Mouse (Mus musculus): ENCODE data around the gene Coq7. TPM values are rescaled to one million over a fixed set of nuclear protein-coding genes. Genes with fewer than 3 reads are reported as not detected.

The Coq7 gene
- total and polyA plus RNA-seq, 2 experiments from 2014 or later = 38.2 to 128 TPM

- peaks cover 31% of the 10 kb centered on the region for H3K27me3 ChIP-seq (ENCODE audit: insufficient read depth, low read length)
- no peak overlapping the region for H3K4me2 ChIP-seq (ENCODE audit: low read depth, low read length, poor library complexity, severe bottlenecking)
- H3K36me3 ChIP-seq (ENCODE audit: insufficient read depth, low read length) = no peaks in the 10 kb centered on the region
- no peak for ATAC-seq (ENCODE audit: low FRiP score)
- no peak overlapping the region for H3K27ac ChIP-seq (ENCODE audit: low read depth, low read length)
- 65% methylated on average over 5 of the region's 5 CpGs for WGBS
- no peak overlapping the region for H3K9ac ChIP-seq (replicated peaks; ENCODE audit: low read length, poor library complexity, severe bottlenecking)
- no peak for TF ChIP-seq CTCF (IDR thresholded peaks at IDR 0.05)
- no peak overlapping the region for H3K4me3 ChIP-seq (ENCODE audit: low read depth, low read length)
- no peak for DNase-seq (ENCODE audit: low spot score)
- peaks cover 6% of the 10 kb centered on the region; the same call in 1 of the 2 replicates for H3K4me1 ChIP-seq (ENCODE audit: insufficient read depth, low read length)
- no peaks in the 10 kb centered on the region for H3K9me3 ChIP-seq (ENCODE audit: low read length)
These were observed 46.2 kb downstream of the Coq7 start for GRCm38 (mm10) chr7:118486917-118487316.

GRCm38 (mm10) chr7:118483996-118484395 lies 49.2 kb downstream of the Coq7 start:
- H3K4me2 ChIP-seq (ENCODE audit: low read depth, low read length, poor library complexity, severe bottlenecking) = no peak overlapping the region
- WGBS = 86% methylated on average over 1 of the region's 1 CpGs
- 0 out of 2 replicates have a peak, but pooled peaks cover 8% of the 10 kb centered on the region for H3K27me3 ChIP-seq (ENCODE audit: insufficient read depth, low read length)
- ATAC-seq (ENCODE audit: low FRiP score) = no peak
- no peak overlapping the region for H3K27ac ChIP-seq (ENCODE audit: low read depth, low read length)
- no peak overlapping the region for H3K4me3 ChIP-seq (ENCODE audit: low read depth, low read length)
- H3K4me1 ChIP-seq (ENCODE audit: insufficient read depth, low read length) = no peaks in the 10 kb centered on the region
- H3K9me3 ChIP-seq (ENCODE audit: low read length) = no peaks in the 10 kb centered on the region
- no peak overlapping the region for H3K9ac ChIP-seq (replicated peaks; ENCODE audit: low read length, poor library complexity, severe bottlenecking)
- no peaks in the 10 kb centered on the region for H3K36me3 ChIP-seq (ENCODE audit: insufficient read depth, low read length)
- no peak for TF ChIP-seq CTCF (IDR thresholded peaks at IDR 0.05)
- DNase-seq (ENCODE audit: low spot score) = no peak

- no peak overlapping the region for H3K4me3 ChIP-seq (ENCODE audit: low read depth, low read length)
- H3K4me1 ChIP-seq (ENCODE audit: insufficient read depth, low read length) = no peaks in the 10 kb centered on the region
- ATAC-seq (ENCODE audit: low FRiP score) (no peak), DNase-seq (ENCODE audit: low spot score) (no peak)
- TF ChIP-seq CTCF (IDR thresholded peaks at IDR 0.05) = no peak
- 88% methylated on average over 2 of the region's 2 CpGs for WGBS
- 0 out of 2 replicates have a peak, but pooled peaks cover 3% of the 10 kb centered on the region for H3K27me3 ChIP-seq (ENCODE audit: insufficient read depth, low read length)
- no peaks in the 10 kb centered on the region for H3K9me3 ChIP-seq (ENCODE audit: low read length)
- H3K9ac ChIP-seq (replicated peaks; ENCODE audit: low read length, poor library complexity, severe bottlenecking) = no peak overlapping the region
- H3K4me2 ChIP-seq (ENCODE audit: low read depth, low read length, poor library complexity, severe bottlenecking) = no peak overlapping the region
- no peaks in the 10 kb centered on the region for H3K36me3 ChIP-seq (ENCODE audit: insufficient read depth, low read length)
- H3K27ac ChIP-seq (ENCODE audit: low read depth, low read length) = no peak overlapping the region
These were observed 51.2 kb downstream of the Coq7 start for GRCm38 (mm10) chr7:118482001-118482400.

GRCm38 (mm10) chr7:118481047-118481810 lies 51.9 kb downstream of the Coq7 start:
- Histone ChIP-seq H3K4me3 (ENCODE audit: low read depth, low read length) (no peak overlapping the region), H3K27me3 (ENCODE audit: insufficient read depth, low read length) (0 out of 2 replicates have a peak, but pooled peaks cover 3% of the 10 kb centered on the region), H3K27ac (ENCODE audit: low read depth, low read length) (no peak overlapping the region), H3K9ac (replicated peaks; ENCODE audit: low read length, poor library complexity, severe bottlenecking) (no peak overlapping the region), H3K4me2 (ENCODE audit: low read depth, low read length, poor library complexity, severe bottlenecking) (no peak overlapping the region), H3K9me3 (ENCODE audit: low read length) (no peaks in the 10 kb centered on the region), H3K36me3 (ENCODE audit: insufficient read depth, low read length) (no peaks in the 10 kb centered on the region), H3K4me1 (ENCODE audit: insufficient read depth, low read length) (no peaks in the 10 kb centered on the region)
- no peak for TF ChIP-seq CTCF (IDR thresholded peaks at IDR 0.05)
- ATAC-seq (ENCODE audit: low FRiP score) (no peak), DNase-seq (ENCODE audit: low spot score) (no peak)
- 90% methylated on average over 10 of the region's 10 CpGs for WGBS

GRCm38 (mm10) chr7:118480160-118480709 lies 52.9 kb downstream of the Coq7 start:
- TF ChIP-seq CTCF (IDR thresholded peaks at IDR 0.05) = no peak
- Histone ChIP-seq H3K9ac (replicated peaks; ENCODE audit: low read length, poor library complexity, severe bottlenecking) (no peak overlapping the region), H3K9me3 (ENCODE audit: low read length) (no peaks in the 10 kb centered on the region), H3K27me3 (ENCODE audit: insufficient read depth, low read length) (0 out of 2 replicates have a peak, but pooled peaks cover 3% of the 10 kb centered on the region), H3K27ac (ENCODE audit: low read depth, low read length) (no peak overlapping the region), H3K4me1 (ENCODE audit: insufficient read depth, low read length) (no peaks in the 10 kb centered on the region), H3K4me3 (ENCODE audit: low read depth, low read length) (no peak overlapping the region), H3K4me2 (ENCODE audit: low read depth, low read length, poor library complexity, severe bottlenecking) (no peak overlapping the region), H3K36me3 (ENCODE audit: insufficient read depth, low read length) (no peaks in the 10 kb centered on the region)
- 86% methylated on average over 9 of the region's 9 CpGs for whole genome bisulfite sequencing
- ATAC-seq (ENCODE audit: low FRiP score) (no peak), DNase-seq (ENCODE audit: low spot score) (no peak)

- no peak for DNase-seq (ENCODE audit: low spot score)
- no peak for TF ChIP-seq CTCF (IDR thresholded peaks at IDR 0.05)
- ATAC-seq (ENCODE audit: low FRiP score) = no peak
- H3K27ac ChIP-seq (ENCODE audit: low read depth, low read length) = no peak overlapping the region
- H3K4me2 ChIP-seq (ENCODE audit: low read depth, low read length, poor library complexity, severe bottlenecking) = no peak overlapping the region
- 0 out of 2 replicates have a peak, but pooled peaks cover 3% of the 10 kb centered on the region for H3K27me3 ChIP-seq (ENCODE audit: insufficient read depth, low read length)
- no peaks in the 10 kb centered on the region for H3K36me3 ChIP-seq (ENCODE audit: insufficient read depth, low read length)
- WGBS = 53% methylated on average over 3 of the region's 3 CpGs
- H3K9me3 ChIP-seq (ENCODE audit: low read length) = no peaks in the 10 kb centered on the region
- H3K4me1 ChIP-seq (ENCODE audit: insufficient read depth, low read length) = no peaks in the 10 kb centered on the region
- H3K4me3 ChIP-seq (ENCODE audit: low read depth, low read length) = no peak overlapping the region
- no peak overlapping the region for H3K9ac ChIP-seq (replicated peaks; ENCODE audit: low read length, poor library complexity, severe bottlenecking)
These were observed 54.3 kb downstream of the Coq7 start for GRCm38 (mm10) chr7:118478835-118479312.
